Mouse (Mus musculus) stomach, embryonic 14.5 days (tissue): ENCODE measurements around the gene Gm3029. TPM values are rescaled to one million over a fixed set of nuclear protein-coding genes. Genes with fewer than 3 reads are reported as not detected.
"Not testable (repeated sequence)": the region's sequence is repeated elsewhere in the genome, so short reads cannot be mapped to it uniquely, and the experiment has no call there.

Source experiments
- ATAC-seq: fragments of 200-750 bp; cut with Nextera tagmentation; 2 replicates; pipeline ENCODE4 v1.8.0; 2017; ENCODE audit warnings: low read depth, moderate TSS enrichment; ENCODE audit not compliant: insufficient number of reproducible peaks, insufficient read depth, low FRiP score
- H3K27ac ChIP-seq: fragments of 300-500 bp; sonication (generic); 2 replicates; pipeline ENCODE4 v1.5.1; 2014; ENCODE audit warnings: mild to moderate bottlenecking, low read length, moderate library complexity, mixed read lengths
- H3K27me3 ChIP-seq: fragments of 300-500 bp; sonication (generic); 2 replicates; pipeline ENCODE4 v1.6.1; 2014; ENCODE audit warnings: low read length, control low read depth, mixed read lengths; ENCODE audit not compliant: control insufficient read depth, insufficient read depth
- H3K36me3 ChIP-seq: fragments of 300-500 bp; sonication (generic); 2 replicates; pipeline ENCODE4 v1.6.1; 2014; ENCODE audit warnings: mild to moderate bottlenecking, control low read depth, low read length, moderate library complexity, mixed read lengths; ENCODE audit not compliant: control insufficient read depth, insufficient read depth
- H3K4me1 ChIP-seq: fragments of 300-500 bp; sonication (generic); 2 replicates; pipeline ENCODE4 v1.6.1; 2014; ENCODE audit warnings: low read length, control low read depth, mixed read lengths; ENCODE audit not compliant: control insufficient read depth, insufficient read depth
- H3K4me2 ChIP-seq: fragments of 300-500 bp; sonication (generic); replicated peaks from 2 replicates; pipeline ENCODE4 v1.6.1; 2014; ENCODE audit warnings: low read depth, low read length, control low read depth
- H3K4me3 ChIP-seq: fragments of 300-500 bp; sonication (generic); 2 replicates; pipeline ENCODE4 v1.5.1; 2014; ENCODE audit warnings: low read depth, low read length, control low read depth
- H3K9ac ChIP-seq: fragments of 300-500 bp; sonication (generic); replicated peaks from 2 replicates; pipeline ENCODE4 v1.6.1; 2014; ENCODE audit warnings: low read depth, mild to moderate bottlenecking, control low read depth, low read length, moderate library complexity, mixed read lengths
- H3K9me3 ChIP-seq: fragments of 300-500 bp; sonication (generic); 2 replicates; pipeline ENCODE4 v1.6.1; 2016; ENCODE audit warnings: low read depth, low read length, control low read depth; ENCODE audit not compliant: control insufficient read depth
- WGBS: fragments of 180-500 bp; shearing (Covaris S2); extraction: QIAGEN DNeasy Blood & Tissue Kit; methylation state at CpG from one replicate; pipeline ENCODE4 v1.1.7; 2014; 5-methylcytosine and 5-hydroxymethylcytosine counted together
- polyA plus RNA-seq: library from polyadenylated mRNA; unstranded; fragments of >200 nt; fragmentation: Nextera tagmentation; extraction: Ambion mirVana; gene quantifications from 2 replicates; pipeline ENCODE4 v1.2.1, GENCODE M21; 2014

Gm3029 gene
- polyA plus RNA-seq: not detected in 2 replicates

- WGBS: 40% methylated on average over 1 of the region's 2 CpGs
- H3K27me3 ChIP-seq, H3K9me3 ChIP-seq, ATAC-seq, H3K4me3 ChIP-seq, H3K36me3 ChIP-seq, H3K4me1 ChIP-seq, H3K9ac ChIP-seq, H3K27ac ChIP-seq, H3K4me2 ChIP-seq: not testable (repeated sequence)
Observed at GRCm38 (mm10) chr14:3931456-3931855, at the start of gene Gm3029. Gm3029 (plus strand) TSS chr14:3931756.

GRCm38 (mm10) chr14:3883872-3884271 is 47.7 kb upstream of the Gm3029 start, which contains the start of gene Gm2916:
Gm2916 (plus strand) TSS chr14:3884172.
- not testable (repeated sequence) for H3K9ac ChIP-seq, H3K27ac ChIP-seq, H3K4me2 ChIP-seq, H3K4me1 ChIP-seq, H3K4me3 ChIP-seq, H3K27me3 ChIP-seq, ATAC-seq, H3K36me3 ChIP-seq, H3K9me3 ChIP-seq
- WGBS: no CpG with 5 or more reads among the region's 1 CpGs

GRCm38 (mm10) chr14:3963247-3963646 is 31.7 kb downstream of the Gm3029 start, which contains the start of gene Gm3095:
Gm3095 (plus strand) TSS chr14:3963547.
- H3K4me3 ChIP-seq, ATAC-seq, H3K4me2 ChIP-seq, H3K27ac ChIP-seq, H3K36me3 ChIP-seq, H3K9me3 ChIP-seq, H3K9ac ChIP-seq, H3K27me3 ChIP-seq, H3K4me1 ChIP-seq: not testable (repeated sequence)
- no CpG with 5 or more reads among the region's 2 CpGs for WGBS

Other genes with a start within 250 kb of the Gm3029 start
- not detected in 2 replicates for gene Gm3043, start 243.0 kb upstream of the Gm3029 start, polyA plus RNA-seq
- 0.24 TPM in 1 of 2 replicates, not detected in the other for gene Gm3002, start 121.7 kb upstream of the Gm3029 start, polyA plus RNA-seq
- gene Gm3033, start 85.5 kb upstream of the Gm3029 start, polyA plus RNA-seq: not detected in 2 replicates
- 0.23 TPM in 1 of 2 replicates, not detected in the other for gene Gm2916, start 47.6 kb upstream of the Gm3029 start, polyA plus RNA-seq
- gene Gm3095, start 31.8 kb downstream of the Gm3029 start, polyA plus RNA-seq: not detected in 2 replicates
- not detected in 2 replicates for gene Gm3099, start 66.6 kb downstream of the Gm3029 start, polyA plus RNA-seq
- 0.48 TPM in 2 replicates for gene Gm5796, start 92.2 kb downstream of the Gm3029 start, polyA plus RNA-seq
- not detected in 2 replicates for gene Gm3115, start 152.4 kb downstream of the Gm3029 start, polyA plus RNA-seq
- gene Gm8108, start 178.8 kb downstream of the Gm3029 start, polyA plus RNA-seq: 0.45 and 1.4 TPM in 2 replicates
- not detected in 2 replicates for gene Gm3127, start 233.3 kb downstream of the Gm3029 start, polyA plus RNA-seq